Mouse (Mus musculus) c-Kit-positive CD71-positive TER-119-negative erythroid progenitor cells, embryonic 14.5 days (primary cell): ENCODE data around the gene Gimap7.
A peak's percentile ranks its signal among the peaks of the same experiment; 100 is the strongest.
"Not testable (repeated sequence)": the region's sequence is repeated elsewhere in the genome, so short reads cannot be mapped to it uniquely, and the experiment has no call there.

ENCODE experiments used
- DNase-seq: peaks from one replicate; pipeline ENCODE4 v3.0.0-alpha.2; 2013; ENCODE audit warnings: low read depth

Gimap7 gene

GRCm38 (mm10) chr6:48718455-48718854, at the start of gene Gimap7, which contains the start of gene Gm28053:
Gimap7 (plus strand) TSS chr6:48718621.
Gm28053 (plus strand) TSS chr6:48718607.
- DNase-seq, result no peak

- no peak for DNase-seq
These were observed 48.9 kb upstream of the Gimap7 start for GRCm38 (mm10) chr6:48669446-48669969.

GRCm38 (mm10) chr6:48674291-48675058, 43.9 kb upstream of the Gimap7 start:
- DNase-seq, result no peak

- DNase-seq, result no peak
These were observed 43.0 kb upstream of the Gimap7 start for GRCm38 (mm10) chr6:48675400-48675930.

- peak; percentile 60 for DNase-seq
These were observed 42.2 kb upstream of the Gimap7 start, which contains the start of gene Gimap9 for GRCm38 (mm10) chr6:48675931-48676859. Gimap9 (plus strand) TSS chr6:48676129.

GRCm38 (mm10) chr6:48676860-48677415, 41.5 kb upstream of the Gimap7 start:
- DNase-seq, result no peak

- no peak for DNase-seq
These were observed 40.7 kb upstream of the Gimap7 start for GRCm38 (mm10) chr6:48677492-48678345.

- no peak for DNase-seq
These were observed 40.0 kb upstream of the Gimap7 start for GRCm38 (mm10) chr6:48678391-48678790.

GRCm38 (mm10) chr6:48679701-48680100, 38.7 kb upstream of the Gimap7 start:
- DNase-seq, result no peak

- no peak for DNase-seq
These were observed 38.0 kb upstream of the Gimap7 start for GRCm38 (mm10) chr6:48680421-48680820.

- no peak for DNase-seq
These were observed 36.8 kb upstream of the Gimap7 start for GRCm38 (mm10) chr6:48681472-48682090.

GRCm38 (mm10) chr6:48682271-48682670, 36.1 kb upstream of the Gimap7 start:
- no peak for DNase-seq

- DNase-seq, result not testable (repeated sequence)
These were observed 35.1 kb upstream of the Gimap7 start for GRCm38 (mm10) chr6:48683263-48683821.

- DNase-seq, result no peak
These were observed 34.1 kb upstream of the Gimap7 start, which contains the start of gene Gimap4 for GRCm38 (mm10) chr6:48684319-48684718. Gimap4 (plus strand) TSS chr6:48684549.

- DNase-seq, result no peak
These were observed 33.6 kb upstream of the Gimap7 start for GRCm38 (mm10) chr6:48684806-48685205.

GRCm38 (mm10) chr6:48685251-48685650, 33.2 kb upstream of the Gimap7 start:
- DNase-seq, result no peak

GRCm38 (mm10) chr6:48685694-48686665, 32.4 kb upstream of the Gimap7 start:
- DNase-seq, result no peak

GRCm38 (mm10) chr6:48687077-48687476, 31.3 kb upstream of the Gimap7 start:
- DNase-seq, result no peak

- DNase-seq, result no peak
These were observed 29.1 kb upstream of the Gimap7 start for GRCm38 (mm10) chr6:48689320-48689719.
